Mouse (Mus musculus) layer of hippocampus, adult 9-11 months (tissue): ENCODE results near the gene Pml.

Experiments used
- DNase-seq: peaks from one replicate; pipeline ENCODE4 v3.0.0; 2022

The Pml gene

GRCm38 (mm10) chr9:58200270-58201090, 49.1 kb downstream of the Pml start:
- no peak for DNase-seq

DNA sequence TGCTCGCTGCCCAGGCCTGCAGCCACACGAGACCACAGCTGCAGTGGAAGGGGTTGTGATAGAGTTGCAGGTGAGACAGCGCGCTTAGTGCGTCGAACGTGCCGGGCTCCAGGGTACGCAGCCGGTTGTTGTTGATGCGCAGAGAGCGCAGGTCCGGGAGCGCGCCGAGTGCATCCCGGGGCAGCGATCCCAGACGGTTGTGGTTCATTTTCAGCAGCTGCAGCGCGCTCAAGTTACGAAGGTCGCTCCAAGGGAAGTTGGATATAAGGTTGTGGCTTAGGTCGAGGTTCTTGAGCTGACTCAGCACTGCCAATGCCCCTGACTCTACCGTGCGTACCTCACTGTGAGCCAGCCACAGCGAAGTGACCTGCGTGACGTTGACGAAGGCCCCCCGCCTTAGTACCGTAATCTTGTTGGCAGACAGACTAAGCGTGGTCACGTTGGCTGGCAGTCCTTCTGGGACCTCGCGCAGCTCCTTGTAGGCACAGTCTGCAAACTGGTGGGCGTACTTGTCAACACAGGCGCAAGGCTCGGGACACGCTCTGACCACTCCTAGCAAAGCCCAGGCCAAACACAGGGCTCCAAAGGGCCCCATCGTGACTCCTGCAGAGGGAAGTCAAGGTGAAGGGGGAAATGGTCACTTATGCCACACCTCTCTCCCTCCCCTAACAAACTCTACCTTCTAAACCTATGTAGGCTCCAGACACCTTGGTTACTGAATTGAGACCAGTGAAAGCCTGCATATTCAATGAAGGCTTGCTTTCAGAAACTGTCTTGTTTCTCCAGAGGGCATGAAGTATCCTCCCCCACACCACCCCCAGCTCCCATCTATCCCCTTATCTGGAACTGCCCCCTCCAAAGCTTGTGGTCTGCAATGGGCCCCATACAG, 50.0 kb downstream of the Pml start:
- DNase-seq, result no peak

DNA sequence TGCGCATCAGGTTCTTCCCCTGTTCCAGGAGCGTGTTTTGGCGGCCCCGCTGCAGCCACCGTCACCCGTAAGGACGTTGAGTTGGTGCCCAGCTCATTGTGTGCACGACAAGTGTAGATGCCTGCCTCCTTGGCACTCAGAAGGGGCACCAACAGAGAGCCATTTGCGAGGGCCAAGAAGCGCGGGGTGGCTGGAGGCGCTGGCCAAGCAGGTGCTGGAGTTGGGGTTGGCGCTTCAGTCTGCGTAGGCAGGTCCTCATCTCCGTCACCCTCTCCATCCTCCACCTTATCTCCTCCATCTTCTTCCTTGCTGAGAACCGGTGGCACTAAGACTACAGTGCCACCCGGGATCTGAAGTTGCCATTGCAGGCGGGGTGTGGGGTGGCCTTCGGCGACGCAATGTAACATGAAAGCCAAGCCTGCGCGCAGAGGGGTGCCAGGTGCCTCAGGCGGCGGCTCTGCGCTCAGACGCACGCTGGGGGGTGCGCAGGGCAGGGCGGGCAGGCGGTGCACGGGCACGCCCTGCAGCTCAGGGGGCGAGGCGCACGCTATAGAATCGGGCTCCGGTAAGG, 50.7 kb downstream of the Pml start:
- DNase-seq, result no peak

DNA sequence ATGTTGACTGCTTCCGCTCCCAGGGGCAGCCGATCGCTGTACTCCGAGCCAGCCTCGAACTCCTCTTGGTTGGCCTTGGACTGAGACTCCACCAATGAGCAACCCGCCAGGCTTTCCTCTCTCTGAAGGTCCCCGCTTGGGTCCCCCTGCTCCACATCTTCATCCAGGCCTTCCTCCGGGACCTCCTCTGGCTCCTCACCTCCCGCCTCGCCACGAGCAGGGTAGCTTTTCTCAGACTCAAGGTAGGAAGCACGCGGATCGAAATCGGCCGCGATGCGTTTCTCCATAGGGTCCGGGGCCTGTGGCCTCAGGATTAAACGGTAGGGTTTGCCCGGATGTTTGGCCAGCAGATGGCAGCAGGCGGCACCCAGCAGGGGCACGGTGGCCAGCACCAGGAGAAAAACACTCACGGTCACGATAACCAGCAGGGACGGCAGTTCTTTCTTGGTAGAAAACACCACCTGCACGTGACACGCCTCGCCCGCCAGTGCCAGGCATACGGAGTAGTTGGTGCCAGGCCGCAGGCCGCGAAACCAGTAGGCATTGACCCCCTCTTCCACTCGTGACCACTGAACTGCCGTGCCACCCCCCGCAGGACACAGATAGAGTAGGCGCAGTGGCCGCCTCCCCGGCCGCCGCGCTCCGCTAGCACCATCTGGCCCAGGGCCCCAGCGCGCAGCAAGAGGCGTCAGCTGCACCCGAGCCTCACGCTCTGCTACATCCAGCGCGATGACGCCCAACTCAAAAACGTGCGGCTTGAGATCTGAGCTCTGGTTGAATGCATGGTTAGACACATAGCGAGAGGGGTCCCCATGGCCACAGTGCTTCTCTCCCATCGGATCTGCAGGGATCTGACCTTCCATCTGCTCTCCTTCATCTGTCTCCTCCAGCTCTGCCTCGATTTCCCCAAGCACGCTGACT, 51.5 kb downstream of the Pml start:
- DNase-seq, result no peak

DNA sequence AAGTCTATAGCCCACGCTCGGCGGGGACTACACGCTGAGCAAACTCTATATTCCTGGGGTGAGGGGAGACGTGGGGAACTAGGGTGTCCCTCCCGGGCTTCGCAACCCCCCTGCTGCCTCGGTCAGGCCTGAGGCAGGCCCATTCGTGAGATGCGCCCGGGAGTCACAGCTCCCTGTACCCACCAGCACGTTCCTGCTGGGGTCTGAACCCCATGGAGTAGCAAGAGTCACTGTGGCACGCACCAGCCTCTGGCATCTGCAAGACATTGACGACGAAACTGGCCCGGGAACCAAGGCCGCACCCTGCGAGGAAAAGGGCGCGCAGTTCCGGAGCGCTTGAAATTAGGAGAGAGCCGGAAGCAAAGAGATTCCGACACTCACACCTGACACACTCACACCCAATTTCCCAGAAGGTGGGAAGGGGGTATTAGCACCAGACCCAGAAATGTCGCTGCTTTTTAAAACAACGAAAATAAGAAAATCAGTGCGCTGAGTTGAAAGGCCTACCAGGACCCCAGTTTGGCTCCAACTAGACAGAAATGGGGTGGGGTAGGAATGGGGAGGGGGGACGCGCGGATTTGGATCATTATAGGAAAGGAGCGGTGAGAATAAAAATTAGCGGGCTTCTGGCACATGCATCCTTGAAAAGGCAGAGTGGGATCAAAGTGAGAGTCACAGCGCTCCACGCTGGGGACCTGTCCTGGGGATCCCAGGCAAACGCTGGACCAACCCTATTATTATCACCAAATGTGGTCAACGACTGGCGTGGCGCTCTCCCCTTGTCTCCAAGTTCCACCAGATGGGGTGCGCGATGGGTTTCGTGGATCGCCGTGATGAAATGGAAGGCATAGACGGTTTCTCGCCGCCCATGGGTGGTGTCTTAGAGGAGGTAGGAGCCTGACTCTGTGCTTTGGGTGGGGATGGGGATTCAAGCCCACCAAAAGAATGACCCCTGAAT, 52.7 kb downstream of the Pml start:
- no peak for DNase-seq

DNA sequence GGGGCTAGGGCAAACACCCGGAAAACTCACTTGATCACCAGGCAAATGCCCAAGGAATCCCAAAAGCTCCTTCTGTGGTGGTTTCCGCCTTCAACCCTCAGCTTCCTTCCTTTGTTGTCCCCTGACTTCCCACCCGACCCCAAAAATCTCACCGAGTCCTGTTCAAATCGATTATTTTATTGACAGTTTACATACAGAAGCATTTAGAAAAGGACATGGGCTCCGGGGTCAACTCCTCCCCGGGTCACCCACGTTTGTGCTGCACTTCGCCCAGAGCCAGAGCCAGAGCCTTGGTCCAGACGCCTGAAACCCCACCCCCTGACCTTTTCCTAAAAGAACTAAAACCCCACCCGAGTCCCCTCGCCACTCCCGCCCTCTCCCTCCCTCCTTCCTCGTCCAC, 53.4 kb downstream of the Pml start:
- DNase-seq, result no peak

GRCm38 (mm10) chr9:58195671-58196070, 53.9 kb downstream of the Pml start:
- DNase-seq, result no peak

DNA sequence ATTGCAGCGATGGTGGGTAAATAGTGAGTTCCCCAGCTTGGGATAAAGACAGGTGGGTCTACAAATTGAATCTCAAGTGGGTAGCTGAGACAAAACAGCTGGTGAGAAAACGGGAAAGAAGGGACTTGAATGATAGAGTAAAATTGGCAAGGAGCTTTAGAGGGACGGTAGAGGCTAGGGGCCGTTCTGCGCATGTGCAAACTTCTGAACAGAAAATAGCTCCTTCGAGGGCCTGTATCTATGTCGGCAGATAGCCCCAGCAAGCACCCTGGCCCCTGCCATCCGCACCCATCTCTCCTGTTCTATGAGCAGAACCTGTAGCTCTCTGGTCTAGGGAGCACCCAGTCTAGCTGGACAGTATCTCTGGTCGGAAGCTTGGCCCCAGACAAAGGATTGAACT, 55.4 kb downstream of the Pml start:
- no peak for DNase-seq

DNA sequence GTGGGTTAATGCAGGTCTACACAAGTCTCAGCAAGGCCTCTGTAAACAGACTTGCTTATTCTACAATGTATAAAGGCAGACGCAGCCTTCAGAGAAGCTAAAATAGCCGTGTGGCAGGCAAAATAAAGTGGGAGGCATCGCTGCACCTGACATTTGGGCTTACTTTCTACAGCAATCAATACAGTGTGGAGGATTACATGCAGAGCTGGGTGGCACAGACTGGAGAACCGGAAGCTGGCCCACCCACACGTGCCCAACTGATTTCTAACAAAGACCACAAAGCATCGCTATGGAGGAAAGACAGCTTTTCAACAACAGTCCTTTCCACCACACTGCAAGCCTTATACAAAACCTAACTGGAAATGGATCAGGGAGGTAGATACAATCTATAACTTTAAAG, 65.1 kb downstream of the Pml start:
- peak; percentile 53 for DNase-seq

DNA sequence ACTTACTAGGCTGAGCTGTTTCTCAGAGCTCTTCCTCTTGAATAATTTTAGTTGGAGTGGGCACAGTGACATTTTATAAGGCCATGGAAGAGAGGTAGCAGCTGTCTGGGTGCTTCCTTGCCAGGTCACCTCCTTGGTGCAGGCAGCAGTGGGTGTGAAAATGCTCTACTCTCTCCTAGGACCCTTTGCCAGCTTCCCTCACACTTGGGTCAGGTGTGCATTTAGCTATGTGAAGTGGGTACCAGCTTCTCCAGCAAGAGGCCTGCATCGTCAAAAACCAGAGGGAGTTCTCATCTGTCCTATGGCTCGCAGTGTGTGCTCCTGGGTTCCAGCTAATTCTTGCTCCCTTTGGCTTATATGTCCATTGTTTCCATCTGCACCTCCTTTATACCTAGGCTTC, 70.2 kb downstream of the Pml start:
- no peak for DNase-seq

DNA sequence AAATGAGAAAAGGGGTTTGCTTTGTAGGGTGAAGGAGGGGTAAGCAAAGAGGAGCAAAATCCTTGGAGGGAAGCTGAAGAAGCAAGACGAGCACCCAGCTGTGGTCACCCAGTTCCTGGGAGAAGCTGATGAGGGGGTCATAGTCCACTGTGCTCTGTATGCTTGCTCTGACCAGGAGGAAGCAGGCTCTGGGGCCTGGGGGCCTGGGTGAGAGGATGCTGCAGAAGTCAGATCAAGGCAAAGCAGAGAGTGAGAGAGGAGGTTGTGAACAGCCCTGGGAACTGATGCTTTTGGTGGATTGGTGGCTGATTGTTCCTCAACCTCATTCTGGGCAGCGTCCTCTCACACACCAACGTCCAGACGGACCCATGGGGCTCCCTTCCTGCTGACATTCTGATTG, 72.4 kb downstream of the Pml start:
- DNase-seq, result no peak

- DNase-seq, result peak; percentile 81
Measured at GRCm38 (mm10) chr9:58175745-58176487, 73.7 kb downstream of the Pml start.

- DNase-seq, result peak; percentile 84
Measured at GRCm38 (mm10) chr9:58174818-58175251, 74.8 kb downstream of the Pml start.

DNA sequence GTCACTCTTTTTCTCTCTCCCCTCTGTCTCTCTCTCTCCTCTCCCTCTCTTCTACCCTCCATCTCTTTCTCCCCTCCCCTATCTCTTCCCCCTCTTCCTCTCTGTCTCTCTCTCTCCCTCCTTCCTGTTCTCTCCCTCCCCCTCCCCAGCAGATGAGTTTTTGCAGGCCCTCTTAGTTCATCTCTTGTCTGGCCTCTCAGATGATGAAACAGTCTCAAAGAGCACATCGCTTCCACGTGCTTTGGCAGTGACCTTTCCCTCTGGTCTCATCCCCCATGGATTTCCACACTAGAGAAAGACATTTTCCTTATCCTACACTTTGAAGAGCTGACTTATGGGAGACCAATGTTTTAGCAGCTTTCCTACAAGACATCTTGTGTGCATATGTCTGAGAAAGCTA, 76.7 kb downstream of the Pml start:
- no peak for DNase-seq

GRCm38 (mm10) chr9:58169426-58169825, 80.2 kb downstream of the Pml start:
- no peak for DNase-seq

DNA sequence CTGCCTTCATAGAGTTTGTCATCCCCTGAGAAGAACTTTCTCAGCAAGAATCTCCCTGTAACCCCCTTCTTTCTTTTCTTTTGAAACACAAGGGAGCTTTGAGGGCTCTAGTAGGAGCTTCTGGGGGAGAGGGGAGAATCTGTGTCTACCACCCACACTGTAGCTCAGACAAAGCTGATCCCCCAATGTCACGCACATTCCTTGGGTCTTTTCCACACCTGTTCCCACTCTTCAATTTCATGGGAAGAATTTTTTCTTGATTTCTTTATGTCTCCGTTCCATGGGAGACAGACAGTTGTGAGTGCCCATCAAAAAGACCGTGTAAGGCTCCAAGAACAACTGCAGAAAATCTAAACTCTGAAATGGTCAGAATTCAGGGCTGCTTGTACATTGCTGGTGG, 80.7 kb downstream of the Pml start:
- no peak for DNase-seq
